Mouse (Mus musculus) megakaryocyte, embryonic 14.5 days (primary cell): Measurements from ENCODE around the gene Krtap24-1. TPM values are rescaled to one million over a fixed set of nuclear protein-coding genes. Genes with fewer than 3 reads are reported as not detected.

Experiments used
- H3K27me3 ChIP-seq: replicated peaks from 2 replicates; pipeline ENCODE3; 2012; ENCODE audit warnings: inconsistent platforms
- H3K36me3 ChIP-seq: replicated peaks from 2 replicates; pipeline ENCODE3; 2012; ENCODE audit warnings: low read length, inconsistent platforms, mixed read lengths
- H3K4me1 ChIP-seq: 2 replicates; pipeline ENCODE4 v1.6.1; 2012; ENCODE audit warnings: inconsistent platforms
- H3K4me3 ChIP-seq: replicated peaks from 2 replicates; pipeline ENCODE3; 2012; ENCODE audit warnings: moderate library complexity, mild to moderate bottlenecking, inconsistent platforms
- H3K9me3 ChIP-seq: 2 replicates; pipeline ENCODE4 v1.6.1; 2012; ENCODE audit warnings: inconsistent platforms
- FLI1 ChIP-seq: IDR thresholded peaks from 2 replicates; pipeline ENCODE4 v1.6.1; 2012; ENCODE audit warnings: low read length, inconsistent platforms, mixed read lengths
- GATA1 ChIP-seq: IDR thresholded peaks from 3 replicates; pipeline ENCODE4 v1.6.1; 2012; ENCODE audit warnings: mixed read lengths, low read length, inconsistent platforms, borderline replicate concordance
- polyA plus RNA-seq: library from polyadenylated mRNA; stranded (reverse); fragments of >175 nt; gene quantifications from 2 replicates; pipeline ENCODE4 v1.2.3, GENCODE M21; 2012; ENCODE audit warnings: low replicate concordance; ENCODE audit not compliant: insufficient read depth

Krtap24-1 gene
- polyA plus RNA-seq, 1 experiment, result not detected

DNA sequence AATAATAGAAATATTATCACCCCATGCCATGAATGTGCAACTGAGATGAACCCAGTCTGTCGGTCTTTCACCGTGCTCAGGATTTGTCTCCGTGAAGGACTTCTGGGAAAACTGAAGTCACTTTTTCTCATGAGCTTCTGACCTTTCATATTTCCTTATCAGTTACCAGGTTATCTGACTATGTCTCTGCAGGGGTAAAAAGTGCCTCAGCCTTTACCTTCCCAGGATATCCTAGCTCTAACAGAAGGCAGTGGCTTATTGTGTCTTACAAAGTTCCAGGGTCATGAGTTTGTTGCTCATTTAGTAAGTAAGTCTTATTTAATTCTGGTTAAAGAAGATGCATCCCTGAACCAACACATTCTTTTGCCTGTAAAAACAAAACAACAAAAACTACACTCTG lies 42.3 kb downstream of the Krtap24-1 start:
- no peaks in the 10 kb centered on the region for H3K4me1 ChIP-seq
- no peaks in the 10 kb centered on the region for H3K9me3 ChIP-seq
- H3K36me3 ChIP-seq, result no peaks in the 10 kb centered on the region
- no peak overlapping the region for H3K4me3 ChIP-seq
- H3K27me3 ChIP-seq, result no peaks in the 10 kb centered on the region
- TF ChIP-seq FLI1, result no peak
- TF ChIP-seq GATA1, result no peak

DNA sequence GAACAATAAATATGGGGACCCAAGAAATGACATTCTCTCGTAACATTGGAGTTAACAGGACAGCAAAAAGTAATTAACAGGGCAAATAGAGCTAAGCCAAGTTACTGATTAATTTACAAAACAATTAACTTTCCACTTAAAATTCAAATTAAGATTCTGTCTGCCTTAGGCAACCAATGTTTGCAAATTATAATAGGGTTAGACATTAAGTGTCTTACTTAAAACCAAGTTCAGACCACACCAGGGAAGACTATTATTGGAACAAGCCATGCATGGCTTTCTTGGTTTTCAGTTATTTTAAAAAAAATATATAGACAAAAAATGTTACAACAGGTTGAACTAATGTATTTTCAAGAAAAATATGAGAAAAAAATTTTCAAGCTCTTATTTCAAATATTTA lies 43.0 kb downstream of the Krtap24-1 start:
- Histone ChIP-seq H3K4me3 (no peak overlapping the region), H3K36me3 (no peaks in the 10 kb centered on the region), H3K27me3 (no peaks in the 10 kb centered on the region), H3K9me3 (no peaks in the 10 kb centered on the region), H3K4me1 (no peaks in the 10 kb centered on the region)
- TF ChIP-seq GATA1 (no peak), FLI1 (no peak)

DNA sequence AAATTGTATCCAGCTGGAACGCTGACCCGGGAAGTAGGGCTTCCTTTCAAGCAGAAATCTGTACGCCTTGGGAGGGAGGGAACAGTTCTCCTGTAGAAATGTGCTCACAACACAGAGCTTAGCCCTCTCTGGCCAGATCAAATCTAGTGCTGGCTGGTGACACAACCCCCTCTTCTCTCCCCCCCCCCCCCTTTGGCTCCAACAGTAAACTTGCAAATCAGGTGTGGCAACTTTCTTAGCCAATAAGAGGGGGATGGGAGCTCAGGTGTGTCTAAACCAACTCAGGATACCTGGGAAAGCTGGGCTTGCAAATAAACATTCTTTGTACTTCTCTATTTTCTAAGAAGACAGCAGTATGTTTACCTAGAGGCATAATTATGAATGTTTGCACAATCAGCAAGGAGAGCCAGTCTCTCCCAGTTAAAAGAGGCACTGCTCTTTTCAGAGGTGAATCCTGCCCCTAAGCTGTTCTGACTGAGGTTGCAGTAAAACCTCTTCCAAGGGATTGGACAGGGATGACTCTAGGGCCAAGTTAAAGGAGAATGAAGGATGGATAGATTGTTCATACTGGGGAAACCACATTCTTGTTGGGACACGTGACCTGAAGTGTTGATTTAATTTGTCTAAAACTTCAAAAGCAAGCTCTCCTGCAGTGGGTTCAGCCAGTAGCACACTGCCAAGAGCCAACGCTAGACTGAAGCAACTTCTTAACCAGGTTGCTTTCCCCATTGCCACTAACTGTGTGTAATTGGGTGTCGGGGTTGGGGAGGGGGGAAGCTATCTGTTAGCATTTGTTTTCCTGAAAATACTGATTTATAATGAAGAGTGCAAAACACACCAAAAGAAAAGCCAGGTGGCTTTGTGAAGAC lies 48.8 kb downstream of the Krtap24-1 start, which contains the start of gene Cldn8:
Gene Cldn8 (minus strand): TSS at position 139 of the 869 bp plus-strand sequence.
- H3K4me3 ChIP-seq, result no peak within 1 kb of the TSS
- no peaks in the 10 kb centered on the region for H3K36me3 ChIP-seq
- no peaks in the 10 kb centered on the region for H3K27me3 ChIP-seq
- H3K4me1 ChIP-seq, result no peaks in the 10 kb centered on the region
- peaks cover 13% of the 10 kb centered on the region for H3K9me3 ChIP-seq
- TF ChIP-seq GATA1, result no peak
- TF ChIP-seq FLI1, result no peak

DNA sequence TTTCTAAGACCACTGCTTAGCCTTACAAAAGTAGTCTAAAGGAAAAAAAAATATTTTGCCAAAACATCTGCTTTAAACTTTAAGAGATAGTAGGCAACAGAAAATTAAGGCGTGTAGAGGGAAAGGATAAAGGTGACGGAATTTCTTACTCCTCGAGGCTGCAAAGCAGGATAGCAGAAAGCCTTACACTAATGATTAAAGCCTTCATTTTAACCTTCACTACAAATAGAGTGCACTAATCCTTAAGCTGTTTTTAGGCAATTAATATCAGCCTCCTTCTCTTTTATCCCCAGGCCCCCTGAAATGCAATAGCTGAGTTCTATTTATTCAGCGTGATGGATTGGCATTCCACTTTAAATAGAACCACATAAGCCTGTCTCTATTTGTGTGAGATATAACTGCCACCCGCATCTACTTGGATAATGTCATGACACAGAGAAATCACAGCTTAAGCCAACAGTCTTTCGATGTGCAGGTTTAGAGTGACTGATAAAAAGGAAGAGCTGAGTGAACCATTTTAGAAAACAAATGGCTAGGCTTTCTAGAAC lies 50.4 kb downstream of the Krtap24-1 start:
- Histone ChIP-seq H3K27me3 (no peaks in the 10 kb centered on the region), H3K9me3 (peaks cover 15% of the 10 kb centered on the region), H3K4me1 (no peaks in the 10 kb centered on the region), H3K36me3 (no peaks in the 10 kb centered on the region), H3K4me3 (no peak overlapping the region)
- no peak for TF ChIP-seq GATA1
- TF ChIP-seq FLI1, result no peak

Other genes with a start within 250 kb of the Krtap24-1 start
- gene Cldn17, start 105.3 kb downstream of the Krtap24-1 start, polyA plus RNA-seq, result not detected in 2 replicates
- not detected in 2 replicates for gene Cldn8, start 49.1 kb downstream of the Krtap24-1 start, polyA plus RNA-seq
- gene 2310079G19Rik, start 15.4 kb upstream of the Krtap24-1 start, polyA plus RNA-seq, result not detected in 2 replicates
- not detected in 2 replicates for gene Krtap26-1, start 35.5 kb upstream of the Krtap24-1 start, polyA plus RNA-seq
- not detected in 2 replicates for gene Krtap27-1, start 59.4 kb upstream of the Krtap24-1 start, polyA plus RNA-seq
- gene 2310061N02Rik, start 95.7 kb upstream of the Krtap24-1 start, polyA plus RNA-seq, result not detected in 2 replicates
- not detected in 2 replicates for gene Krtap13-1, start 116.6 kb upstream of the Krtap24-1 start, polyA plus RNA-seq
- not detected in 2 replicates for gene Krtap13, start 139.4 kb upstream of the Krtap24-1 start, polyA plus RNA-seq
- not detected in 2 replicates for gene 2310034C09Rik, start 146.6 kb upstream of the Krtap24-1 start, polyA plus RNA-seq
- gene 2310057N15Rik, start 161.9 kb upstream of the Krtap24-1 start, polyA plus RNA-seq, result not detected in 2 replicates
- gene Gm5965, start 165.6 kb upstream of the Krtap24-1 start, polyA plus RNA-seq, result not detected in 2 replicates
- not detected in 2 replicates for gene Gm20741, start 199.9 kb upstream of the Krtap24-1 start, polyA plus RNA-seq
- gene Krtap15, start 207.9 kb upstream of the Krtap24-1 start, polyA plus RNA-seq, result not detected in 2 replicates
- gene Krtap14, start 213.9 kb upstream of the Krtap24-1 start, polyA plus RNA-seq, result not detected in 2 replicates